Comparison of ENCODE assay signal across 7 mouse cellular contexts in the genomic region with DNA sequence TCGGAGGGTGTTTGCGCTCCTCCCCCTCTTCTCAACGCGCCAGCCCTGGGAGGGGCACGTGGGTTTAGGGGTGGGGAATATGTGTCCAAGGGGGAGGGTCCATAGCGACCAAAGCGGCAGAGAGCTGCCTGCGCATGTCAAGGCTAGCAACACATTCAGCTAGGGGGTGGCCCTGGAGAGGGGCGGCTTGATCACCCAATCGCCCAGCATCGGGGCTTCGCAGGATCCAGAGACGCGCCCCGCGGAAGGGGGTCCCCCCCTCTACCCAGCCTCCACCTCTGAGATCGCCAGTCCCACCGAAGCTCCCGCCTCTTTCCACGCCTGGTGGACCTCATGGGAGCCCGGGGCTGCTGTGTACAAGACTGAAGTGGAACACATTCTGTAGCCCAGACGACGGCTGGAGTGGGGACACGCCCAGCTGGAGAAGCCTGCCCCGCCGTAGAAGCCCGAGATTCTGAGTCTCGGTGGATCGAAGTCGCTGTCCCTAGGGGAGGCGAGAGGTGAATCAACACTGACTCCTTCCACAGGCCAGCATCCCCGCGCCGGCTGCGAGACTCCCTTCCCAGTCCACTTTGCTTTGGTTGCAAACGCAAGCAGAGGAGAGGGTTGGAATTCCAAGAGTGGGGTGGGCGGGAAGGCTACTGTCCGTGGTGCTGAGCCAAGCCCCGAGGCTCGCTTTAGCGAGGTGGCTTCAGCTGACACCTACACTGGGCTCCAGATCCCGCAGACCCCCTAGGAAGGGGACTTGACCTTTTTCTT. TPM values are rescaled to one million over a fixed set of nuclear protein-coding genes. Genes with fewer than 3 reads are reported as not detected.
DNase-seq lines count a peak whose midpoint lies in the region; ATAC-seq and TF ChIP-seq lines count a peak whose summit lies in the region.

A gene (plus strand): TSS at position 115 of the 759 bp plus-strand sequence.

- DNase-seq in WW6 (ENCODE audit: low read depth, low spot score), result peak; percentile 54
- peak; percentile 56 to 69 for DNase-seq in cerebellum, postnatal 4 days (ENCODE audit: low spot score in 2 of 2)
- peak; percentile 71 for DNase-seq in gastrocnemius, adult 2 months
- peak; percentile 79 for DNase-seq in hindbrain, embryonic 14.5 days (ENCODE audit: low spot score)
- DNase-seq in limb, embryonic 10.5 days (ENCODE audit: low spot score), result peak; percentile 72
- DNase-seq in midbrain, embryonic 10.5 days (ENCODE audit: low spot score), result peak; percentile 67

- under 1% methylated on average over 42 of the region's 42 CpGs for WGBS in hindbrain, embryonic 14.5 days
- 2% methylated on average over 42 of the region's 42 CpGs for WGBS in limb, embryonic 10.5 days
- under 1% methylated on average over 42 of the region's 42 CpGs for WGBS in midbrain, embryonic 10.5 days
- WGBS in stomach, embryonic 14.5 days, result 1% methylated on average over 42 of the region's 42 CpGs

- H3K4me3 ChIP-seq in gastrocnemius, adult 2 months, result peak within 1 kb of the TSS; percentile 70
- peak within 1 kb of the TSS; percentile 70 for H3K4me3 ChIP-seq in hindbrain, embryonic 14.5 days (replicated peaks; ENCODE audit: low read length)
- H3K4me3 ChIP-seq in limb, embryonic 10.5 days, result peak within 1 kb of the TSS; percentile 44
- H3K4me3 ChIP-seq in midbrain, embryonic 10.5 days, result peak within 1 kb of the TSS; percentile 61
- peak within 1 kb of the TSS; percentile 25; the same call in 1 of the 2 replicates for H3K4me3 ChIP-seq in stomach, embryonic 14.5 days (ENCODE audit: low read depth, low read length)

- H3K9ac ChIP-seq in hindbrain, embryonic 14.5 days, result peak within 1 kb of the TSS; percentile 81
- no peak within 1 kb of the TSS for H3K9ac ChIP-seq in stomach, embryonic 14.5 days (replicated peaks; ENCODE audit: low read depth, low read length)

- intact Hi-C loops in gastrocnemius, adult 2 months (cut with DNase I), result loop anchor here (5.0 kb wide), 1 partner anchor 58 kb away; no protein-coding TSS in a partner anchor

- no peak for TF ChIP-seq CTCF in gastrocnemius, adult 2 months (IDR thresholded peaks at IDR 0.05)

- peak; percentile 96 for ATAC-seq in hindbrain, embryonic 14.5 days (ENCODE audit: low FRiP score)
- peak; percentile 84 for ATAC-seq in stomach, embryonic 14.5 days (ENCODE audit: insufficient number of reproducible peaks, insufficient read depth, low FRiP score, low read depth)

- H3K36me3 ChIP-seq in hindbrain, embryonic 14.5 days (replicated peaks; ENCODE audit: control insufficient read depth, insufficient read depth), result no peaks in the 10 kb centered on the region
- no peaks in the 10 kb centered on the region for H3K36me3 ChIP-seq in limb, embryonic 10.5 days
- H3K36me3 ChIP-seq in midbrain, embryonic 10.5 days, result no peaks in the 10 kb centered on the region
- no peaks in the 10 kb centered on the region for H3K36me3 ChIP-seq in stomach, embryonic 14.5 days (ENCODE audit: control insufficient read depth, insufficient read depth, low read length)

- H3K4me1 ChIP-seq in hindbrain, embryonic 14.5 days (replicated peaks; ENCODE audit: control insufficient read depth, insufficient read depth, low read length), result peaks cover 42% of the 10 kb centered on the region
- H3K4me1 ChIP-seq in limb, embryonic 10.5 days, result peaks cover 14% of the 10 kb centered on the region
- peaks cover 26% of the 10 kb centered on the region for H3K4me1 ChIP-seq in midbrain, embryonic 10.5 days
- H3K4me1 ChIP-seq in stomach, embryonic 14.5 days (ENCODE audit: control insufficient read depth, insufficient read depth, low read length), result peaks cover 5% of the 10 kb centered on the region; the same call in 1 of the 2 replicates

- peak within 1 kb of the TSS; percentile 72 for H3K4me2 ChIP-seq in hindbrain, embryonic 14.5 days (replicated peaks)
- H3K4me2 ChIP-seq in stomach, embryonic 14.5 days (replicated peaks; ENCODE audit: low read depth, low read length), result peak within 1 kb of the TSS; percentile 59

- H3K27me3 ChIP-seq in hindbrain, embryonic 14.5 days (ENCODE audit: control insufficient read depth, insufficient read depth, low read length), result no peaks in the 10 kb centered on the region
- H3K27me3 ChIP-seq in limb, embryonic 10.5 days (ENCODE audit: low read depth, poor library complexity, severe bottlenecking), result peaks cover 29% of the 10 kb centered on the region
- H3K27me3 ChIP-seq in midbrain, embryonic 10.5 days (ENCODE audit: low read depth, poor library complexity, severe bottlenecking), result peaks cover 28% of the 10 kb centered on the region
- 0 out of 2 replicates have a peak, but pooled peaks cover 10% of the 10 kb centered on the region for H3K27me3 ChIP-seq in stomach, embryonic 14.5 days (ENCODE audit: control insufficient read depth, insufficient read depth, low read length)

- H3K27ac ChIP-seq in gastrocnemius, adult 2 months, result peak within 1 kb of the TSS; percentile 68
- peak within 1 kb of the TSS; percentile 84 for H3K27ac ChIP-seq in hindbrain, embryonic 14.5 days
- no peak within 1 kb of the TSS for H3K27ac ChIP-seq in limb, embryonic 10.5 days
- peak within 1 kb of the TSS; percentile 69 for H3K27ac ChIP-seq in midbrain, embryonic 10.5 days (replicated peaks)
- no peak within 1 kb of the TSS for H3K27ac ChIP-seq in stomach, embryonic 14.5 days (ENCODE audit: low read length)

- H3K9me3 ChIP-seq in hindbrain, embryonic 14.5 days (ENCODE audit: control insufficient read depth, low read length), result no peaks in the 10 kb centered on the region
- no peaks in the 10 kb centered on the region for H3K9me3 ChIP-seq in limb, embryonic 10.5 days (replicated peaks)
- no peaks in the 10 kb centered on the region for H3K9me3 ChIP-seq in midbrain, embryonic 10.5 days (replicated peaks)
- no peaks in the 10 kb centered on the region for H3K9me3 ChIP-seq in stomach, embryonic 14.5 days (ENCODE audit: control insufficient read depth, low read depth, low read length)

RNA-seq across cellular contexts. Expression of the gene that starts here (rescaled TPM):
- total RNA-seq in gastrocnemius, adult 2 months (2021), result 1 to 10 TPM in 1 of 2 experiments, under 1 TPM in 1; 0.64 to 2.4 TPM
- polyA plus RNA-seq in hindbrain, embryonic 14.5 days (2014; fragmentation: Nextera tagmentation; extraction: Ambion mirVana), result 168 and 194 TPM in 2 replicates
- polyA plus RNA-seq in limb, embryonic 10.5 days (2016; fragmentation: Nextera tagmentation; extraction: Ambion mirVana), result 0.08 and 0.15 TPM in 2 replicates
- polyA plus RNA-seq in midbrain, embryonic 10.5 days (2016; fragmentation: Nextera tagmentation; extraction: Ambion mirVana), result 5.4 and 11.7 TPM in 2 replicates
- polyA plus RNA-seq in stomach, embryonic 14.5 days (2014; fragmentation: Nextera tagmentation; extraction: Ambion mirVana), result 7.9 and 8.0 TPM in 2 replicates

Comparison
In these comparisons a context has a peak if more than half of its experiments do, and no peak if none do; other contexts are left out.
1. RNA of the gene that starts here (polyA plus RNA-seq): 168 to 194 TPM in hindbrain, embryonic 14.5 days; 7.9 to 8.0 TPM in stomach, embryonic 14.5 days, 5.4 to 11.7 TPM in midbrain, embryonic 10.5 days and 0.08 to 0.15 TPM in limb, embryonic 10.5 days; every median in the first group is over 10 times any median in the second.
2. Peak in DNase-seq and H3K4me3 ChIP-seq in limb, embryonic 10.5 days; RNA of the gene not detected or under 1 TPM.
3. H3K27ac ChIP-seq: peak in gastrocnemius, adult 2 months (single experiment), hindbrain, embryonic 14.5 days (single experiment) and midbrain, embryonic 10.5 days (single experiment); none in limb, embryonic 10.5 days (single experiment) and stomach, embryonic 14.5 days (single experiment).
4. Peak in every context shown above with its lines, with median percentiles within 50 percentile points of each other: DNase-seq and H3K4me3 ChIP-seq.